ENCODE assay signal across 8 mouse cellular contexts in genomic region chr19:47578581-47579224, GRCm38 (mm10). TPM values are rescaled to one million over a fixed set of nuclear protein-coding genes. Genes with fewer than 3 reads are reported as not detected.
DNase-seq lines count a peak whose midpoint lies in the region; ATAC-seq and TF ChIP-seq lines count a peak whose summit lies in the region.

No protein-coding gene starts in this region.

- H3K4me1 ChIP-seq in cortical plate, adult 2 months (ENCODE audit: control insufficient read depth, insufficient read depth, low read length), result peaks cover 2% of the 10 kb centered on the region; the same call in 1 of the 2 replicates
- H3K4me1 ChIP-seq in hindbrain, embryonic 16.5 days (ENCODE audit: control insufficient read depth, insufficient read depth, low read depth, low read length), result peaks cover 18% of the 10 kb centered on the region
- H3K4me1 ChIP-seq in liver, embryonic 11.5 days (replicated peaks; ENCODE audit: control insufficient read depth, insufficient read depth, low read length), result peaks cover 22% of the 10 kb centered on the region
- H3K4me1 ChIP-seq in neural tube, embryonic 13.5 days (replicated peaks), result peaks cover 32% of the 10 kb centered on the region

- 18% methylated on average over 13 of the region's 13 CpGs for WGBS in hindbrain, embryonic 16.5 days
- 13% methylated on average over 13 of the region's 13 CpGs for WGBS in liver, embryonic 11.5 days
- 13% methylated on average over 13 of the region's 13 CpGs for WGBS in neural tube, embryonic 13.5 days

- peak; percentile 9 to 18 for DNase-seq in lung, adult 18-20 months
- DNase-seq in lung, postnatal 25 days (ENCODE audit: low spot score), result no peak
- DNase-seq in liver, embryonic 11.5 days (ENCODE audit: low spot score), result no peak
- no peak for DNase-seq in T-cell, adult 2 months (ENCODE audit: low spot score)
- no peak for DNase-seq in frontal cortex, postnatal 25 days (ENCODE audit: low spot score in 2 of 2)

- peak overlapping the region; percentile 85 for H3K4me2 ChIP-seq in hindbrain, embryonic 16.5 days (ENCODE audit: low read length)
- H3K4me2 ChIP-seq in liver, embryonic 11.5 days, result peak overlapping the region; percentile 72
- peak overlapping the region; percentile 97 for H3K4me2 ChIP-seq in neural tube, embryonic 13.5 days

- TF ChIP-seq CTCF in cortical plate, adult 2 months (IDR thresholded peaks at IDR 0.05; ENCODE audit: extremely low read depth, insufficient read depth, low read length), result no peak

- H3K36me3 ChIP-seq in hindbrain, embryonic 16.5 days (ENCODE audit: control insufficient read depth, insufficient read depth, low read length), result no peaks in the 10 kb centered on the region
- no peaks in the 10 kb centered on the region for H3K36me3 ChIP-seq in liver, embryonic 11.5 days (ENCODE audit: control insufficient read depth, insufficient read depth, low read length)
- H3K36me3 ChIP-seq in neural tube, embryonic 13.5 days, result no peaks in the 10 kb centered on the region

- no peak for ATAC-seq in hindbrain, embryonic 16.5 days
- ATAC-seq in liver, embryonic 11.5 days (replicated peaks; ENCODE audit: low FRiP score), result no peak; the same call in 1 of the 2 replicates
- no peak for ATAC-seq in neural tube, embryonic 13.5 days (ENCODE audit: low read depth)

- no peak for TF ChIP-seq POLR2A in cortical plate, adult 2 months (IDR thresholded peaks at IDR 0.05; ENCODE audit: extremely low read depth, insufficient read depth, low read length)

- peak overlapping the region; percentile 57 for H3K4me3 ChIP-seq in cortical plate, adult 2 months (ENCODE audit: insufficient read depth, low read length)
- peak overlapping the region; percentile 77 for H3K4me3 ChIP-seq in hindbrain, embryonic 16.5 days (ENCODE audit: low read length)
- H3K4me3 ChIP-seq in liver, embryonic 11.5 days (ENCODE audit: low read depth, low read length), result peak overlapping the region; percentile 96
- H3K4me3 ChIP-seq in neural tube, embryonic 13.5 days, result peak overlapping the region; percentile 79

- no peaks in the 10 kb centered on the region for H3K27me3 ChIP-seq in hindbrain, embryonic 16.5 days (replicated peaks; ENCODE audit: control insufficient read depth, insufficient read depth, low read length)
- H3K27me3 ChIP-seq in liver, embryonic 11.5 days (replicated peaks; ENCODE audit: control insufficient read depth, insufficient read depth, low read length), result no peaks in the 10 kb centered on the region
- H3K27me3 ChIP-seq in neural tube, embryonic 13.5 days, result no peaks in the 10 kb centered on the region

- H3K27ac ChIP-seq in cortical plate, adult 2 months (ENCODE audit: insufficient read depth, low read length), result peak overlapping the region; percentile 16; the same call in 1 of the 2 replicates
- H3K27ac ChIP-seq in hindbrain, embryonic 16.5 days (ENCODE audit: low read depth, low read length), result peak overlapping the region; percentile 94
- H3K27ac ChIP-seq in liver, embryonic 11.5 days (ENCODE audit: low read depth, low read length), result peak overlapping the region; percentile 97
- peak overlapping the region; percentile 95 for H3K27ac ChIP-seq in neural tube, embryonic 13.5 days (replicated peaks)

- no peaks in the 10 kb centered on the region for H3K9me3 ChIP-seq in hindbrain, embryonic 16.5 days (ENCODE audit: control insufficient read depth, low read length)
- no peaks in the 10 kb centered on the region for H3K9me3 ChIP-seq in liver, embryonic 11.5 days (ENCODE audit: control insufficient read depth, low read length)
- H3K9me3 ChIP-seq in neural tube, embryonic 13.5 days, result no peaks in the 10 kb centered on the region

- H3K9ac ChIP-seq in hindbrain, embryonic 16.5 days (ENCODE audit: low read depth, low read length), result peak overlapping the region; percentile 88
- H3K9ac ChIP-seq in liver, embryonic 11.5 days (ENCODE audit: low read depth, low read length), result peak overlapping the region; percentile 96
- peak overlapping the region; percentile 96 for H3K9ac ChIP-seq in neural tube, embryonic 13.5 days

RNA-seq across cellular contexts. Expression of gene Slk, which starts 0.8 kb away (rescaled TPM):
- 34.5 and 34.6 TPM in 2 replicates for polyA plus RNA-seq in cortical plate, adult 2 months (2012; rRNA removed)
- polyA plus RNA-seq in hindbrain, embryonic 16.5 days (2015; fragmentation: Nextera tagmentation; extraction: Ambion mirVana), result 5.6 and 5.8 TPM in 2 replicates
- polyA plus RNA-seq in liver, embryonic 11.5 days (2014; fragmentation: Nextera tagmentation; extraction: Ambion mirVana), result 12.5 and 15.5 TPM in 2 replicates
- 6.9 and 8.7 TPM in 2 replicates for polyA plus RNA-seq in neural tube, embryonic 13.5 days (2015; fragmentation: Nextera tagmentation; extraction: Ambion mirVana)

RNA-seq across cellular contexts. Expression of gene Stn1, which starts 41.4 kb away (rescaled TPM):
- polyA plus RNA-seq in cortical plate, adult 2 months (2012; rRNA removed), result 17.7 and 19.5 TPM in 2 replicates
- polyA plus RNA-seq in hindbrain, embryonic 16.5 days (2015; fragmentation: Nextera tagmentation; extraction: Ambion mirVana), result 28.2 and 32.1 TPM in 2 replicates
- 26.1 and 30.8 TPM in 2 replicates for polyA plus RNA-seq in liver, embryonic 11.5 days (2014; fragmentation: Nextera tagmentation; extraction: Ambion mirVana)
- polyA plus RNA-seq in neural tube, embryonic 13.5 days (2015; fragmentation: Nextera tagmentation; extraction: Ambion mirVana), result 33.0 and 34.0 TPM in 2 replicates

Comparison
In these comparisons a context has a peak if more than half of its experiments do, and no peak if none do; other contexts are left out.
1. DNase-seq: peak in lung, adult 18-20 months (2 of 2); none in lung, postnatal 25 days (single experiment), liver, embryonic 11.5 days (single experiment), T-cell, adult 2 months (single experiment) and frontal cortex, postnatal 25 days (0 of 2).
2. H3K27ac ChIP-seq: peak in every context shown above with its lines; median percentile 97 in liver, embryonic 11.5 days; 95 in neural tube, embryonic 13.5 days; 94 in hindbrain, embryonic 16.5 days; 16 in cortical plate, adult 2 months.
3. Peak in every context shown above with its lines, with median percentiles within 50 percentile points of each other: H3K4me3 ChIP-seq, H3K4me2 ChIP-seq and H3K9ac ChIP-seq.